Mouse (Mus musculus): ENCODE results near the gene Itpripl2. TPM values are rescaled to one million over a fixed set of nuclear protein-coding genes. Genes with fewer than 3 reads are reported as not detected.

Itpripl2 gene
- polyA plus RNA-seq, 1 experiment from 2014 or later, result 14.5 TPM

DNA sequence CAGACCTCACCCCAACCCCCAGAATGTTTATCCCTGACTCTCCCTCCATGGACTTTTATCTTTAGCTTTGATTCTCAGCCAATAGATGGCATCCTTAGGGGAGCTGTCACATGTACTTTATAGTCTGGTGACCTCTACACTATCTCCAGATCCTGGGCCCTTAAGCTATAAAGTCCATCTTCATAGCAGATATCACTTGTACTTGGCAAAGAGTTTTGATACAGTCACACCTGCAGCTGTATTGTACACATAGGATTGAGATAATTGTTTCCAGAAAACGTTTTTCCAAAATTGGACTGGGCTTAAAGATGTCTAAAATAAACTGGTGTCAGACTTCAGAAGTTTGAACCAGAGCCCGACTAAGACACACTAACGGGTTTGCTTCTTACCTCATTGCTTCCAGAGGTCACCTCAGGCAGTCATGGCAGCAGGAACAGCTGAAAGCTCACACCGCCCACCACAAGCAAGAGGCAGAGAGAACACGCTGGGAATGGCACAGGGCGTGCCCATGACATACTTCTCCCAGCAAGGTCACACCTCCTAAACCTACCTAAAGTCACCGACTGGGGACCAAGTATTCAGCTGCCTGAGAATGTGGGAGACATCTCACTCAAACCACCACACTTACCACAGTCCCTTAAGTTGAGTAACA lies 8.1 kb upstream of the Itpripl2 start:
- H3K27ac ChIP-seq (ENCODE audit: low read length), result no peak overlapping the region
- TF ChIP-seq EP300 (IDR thresholded peaks at IDR 0.05) (no peak), CTCF (IDR thresholded peaks at IDR 0.05) (no peak)
- DNase-seq (ENCODE audit: low spot score), result no peak
- H3K4me3 ChIP-seq (ENCODE audit: low read depth, low read length), result no peak overlapping the region
- H3K4me2 ChIP-seq (replicated peaks; ENCODE audit: low read depth, low read length), result no peak overlapping the region
- no peak overlapping the region for H3K9ac ChIP-seq (replicated peaks; ENCODE audit: low read depth)
- no peaks in the 10 kb centered on the region for H3K36me3 ChIP-seq (ENCODE audit: insufficient read depth, low read length)
- WGBS, result 41% methylated on average over 7 of the region's 7 CpGs
- no peak for ATAC-seq
- no peaks in the 10 kb centered on the region for H3K4me1 ChIP-seq (ENCODE audit: insufficient read depth, low read depth, low read length)
- H3K27me3 ChIP-seq (replicated peaks; ENCODE audit: insufficient read depth, low read length), result no peaks in the 10 kb centered on the region
- no peaks in the 10 kb centered on the region for H3K9me3 ChIP-seq (ENCODE audit: low read length)

DNA sequence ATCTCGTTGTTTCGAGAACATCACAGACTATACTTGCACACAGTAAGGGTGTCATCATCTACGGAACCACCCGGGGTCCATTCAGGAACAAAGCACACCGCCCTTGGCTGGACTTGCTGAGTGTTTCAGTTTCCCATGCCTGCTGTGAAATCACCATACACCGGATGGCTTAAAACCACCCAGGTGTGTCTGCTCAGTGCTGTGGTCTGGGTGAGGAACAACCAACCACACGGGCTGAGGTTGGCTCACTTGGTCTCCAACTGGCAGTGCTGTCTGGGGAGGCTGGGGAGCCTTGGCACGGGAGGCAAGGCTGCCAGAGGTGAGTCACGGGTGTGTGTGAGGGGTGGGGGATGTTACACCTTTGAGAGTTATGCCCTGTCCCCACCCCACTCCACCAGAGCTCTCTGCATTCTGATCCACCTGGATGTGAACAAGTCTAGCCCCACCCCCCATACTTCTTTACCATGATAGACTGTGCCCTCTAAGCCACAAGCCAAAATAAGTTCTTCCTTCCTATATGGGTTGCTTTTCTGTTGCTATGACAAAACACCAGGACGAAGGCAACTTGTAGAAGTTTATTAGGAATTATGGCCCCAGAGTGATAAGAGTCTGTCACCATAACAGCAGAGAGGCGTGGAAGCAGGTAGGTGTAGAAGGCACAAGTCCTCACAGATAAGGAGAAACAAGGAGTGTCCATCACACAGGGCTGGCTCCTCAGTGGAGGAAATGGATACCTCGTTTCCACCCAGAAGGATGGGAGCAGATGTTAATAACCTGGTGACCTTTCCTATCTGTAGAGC lies 7.4 kb upstream of the Itpripl2 start:
- DNase-seq (ENCODE audit: low spot score), result peak; percentile 37
- Histone ChIP-seq H3K36me3 (ENCODE audit: insufficient read depth, low read length) (no peaks in the 10 kb centered on the region), H3K9ac (replicated peaks; ENCODE audit: low read depth) (no peak overlapping the region), H3K27ac (ENCODE audit: low read length) (no peak overlapping the region), H3K4me3 (ENCODE audit: low read depth, low read length) (no peak overlapping the region), H3K27me3 (replicated peaks; ENCODE audit: insufficient read depth, low read length) (no peaks in the 10 kb centered on the region), H3K4me1 (ENCODE audit: insufficient read depth, low read depth, low read length) (no peaks in the 10 kb centered on the region), H3K9me3 (ENCODE audit: low read length) (no peaks in the 10 kb centered on the region), H3K4me2 (replicated peaks; ENCODE audit: low read depth, low read length) (no peak overlapping the region)
- ATAC-seq, result peak; percentile 76
- TF ChIP-seq EP300 (IDR thresholded peaks at IDR 0.05), result 0 out of 2 replicates have a peak, but pooled peaks have one; percentile 37
- TF ChIP-seq CTCF (IDR thresholded peaks at IDR 0.05), result no peak
- 70% methylated on average over 12 of the region's 12 CpGs for WGBS

DNA sequence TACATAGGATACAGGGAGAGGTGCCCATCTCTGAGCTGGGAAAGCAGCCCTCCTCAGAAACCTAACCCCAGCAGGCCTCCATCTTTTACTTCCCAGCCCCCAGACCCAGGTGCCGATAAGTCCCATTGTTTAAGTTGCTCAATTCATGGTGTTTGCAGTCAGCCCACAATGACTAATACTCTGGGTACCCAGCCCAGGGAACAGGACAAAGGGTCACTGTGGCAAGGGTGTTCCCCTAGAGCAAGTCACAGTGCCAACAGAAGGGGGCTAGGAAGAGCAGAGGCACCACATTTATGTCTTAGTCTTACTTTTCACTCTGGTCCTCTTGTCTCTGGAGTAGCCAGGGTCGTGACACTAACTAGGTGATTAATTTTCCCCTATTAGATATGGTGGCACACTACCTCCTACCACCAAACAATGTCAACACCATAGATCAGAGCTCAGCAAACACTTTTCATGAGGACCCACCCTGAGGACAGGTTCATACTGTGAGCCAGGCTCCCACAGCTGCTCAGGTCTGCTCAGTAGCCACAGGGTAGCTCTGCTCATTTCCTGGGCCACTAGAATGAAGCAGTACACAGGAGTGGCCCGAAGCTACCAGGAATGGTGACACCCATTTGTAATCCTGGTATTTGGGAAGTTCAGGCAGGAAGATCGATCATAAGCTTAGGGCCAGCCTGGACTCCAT lies 3.3 kb upstream of the Itpripl2 start:
- WGBS, result 63% methylated on average over 4 of the region's 4 CpGs
- Histone ChIP-seq H3K36me3 (ENCODE audit: insufficient read depth, low read length) (no peaks in the 10 kb centered on the region), H3K9me3 (ENCODE audit: low read length) (no peaks in the 10 kb centered on the region), H3K4me1 (ENCODE audit: insufficient read depth, low read depth, low read length) (peaks cover 8% of the 10 kb centered on the region; the same call in 1 of the 2 replicates), H3K9ac (replicated peaks; ENCODE audit: low read depth) (no peak overlapping the region), H3K4me2 (replicated peaks; ENCODE audit: low read depth, low read length) (no peak overlapping the region), H3K27ac (ENCODE audit: low read length) (peak overlapping the region; percentile 57; the same call in 1 of the 2 replicates), H3K27me3 (replicated peaks; ENCODE audit: insufficient read depth, low read length) (no peaks in the 10 kb centered on the region), H3K4me3 (ENCODE audit: low read depth, low read length) (no peak overlapping the region)
- ATAC-seq (no peak), DNase-seq (ENCODE audit: low spot score) (peak; percentile 30)
- TF ChIP-seq CTCF (IDR thresholded peaks at IDR 0.05) (no peak), EP300 (IDR thresholded peaks at IDR 0.05) (0 out of 2 replicates have a peak, but pooled peaks have one; percentile 17)

DNA sequence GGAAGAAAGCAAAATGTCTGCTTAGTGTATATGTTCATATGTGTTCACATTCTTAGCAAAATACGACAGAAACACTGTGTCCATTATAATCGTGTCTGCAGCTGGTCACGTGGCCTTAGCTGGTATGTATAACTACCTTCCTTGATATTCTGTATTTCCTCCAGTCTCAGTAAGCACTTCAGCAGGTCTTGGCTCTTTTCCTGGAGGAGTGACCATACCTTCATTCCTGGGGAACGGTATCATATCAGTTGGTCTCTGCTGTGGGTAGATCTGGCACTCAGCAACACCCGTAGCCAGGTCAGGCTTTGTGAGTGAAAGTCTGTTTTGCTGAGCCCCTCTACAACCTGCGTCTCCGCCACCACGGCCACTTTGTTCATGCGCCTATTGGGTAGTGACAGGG lies 2.1 kb upstream of the Itpripl2 start:
- Histone ChIP-seq H3K4me3 (ENCODE audit: low read depth, low read length) (no peak overlapping the region), H3K4me1 (ENCODE audit: insufficient read depth, low read depth, low read length) (peaks cover 14% of the 10 kb centered on the region), H3K4me2 (replicated peaks; ENCODE audit: low read depth, low read length) (no peak overlapping the region), H3K27me3 (replicated peaks; ENCODE audit: insufficient read depth, low read length) (no peaks in the 10 kb centered on the region), H3K9ac (replicated peaks; ENCODE audit: low read depth) (no peak overlapping the region), H3K36me3 (ENCODE audit: insufficient read depth, low read length) (no peaks in the 10 kb centered on the region; the same call in 1 of the 2 replicates), H3K9me3 (ENCODE audit: low read length) (no peaks in the 10 kb centered on the region), H3K27ac (ENCODE audit: low read length) (peak overlapping the region; percentile 57)
- ATAC-seq (peak; percentile 47), DNase-seq (ENCODE audit: low spot score) (peak; percentile 77)
- TF ChIP-seq EP300 (IDR thresholded peaks at IDR 0.05), result peak; percentile 71
- TF ChIP-seq CTCF (IDR thresholded peaks at IDR 0.05), result no peak
- 57% methylated on average over 9 of the region's 9 CpGs for WGBS

DNA sequence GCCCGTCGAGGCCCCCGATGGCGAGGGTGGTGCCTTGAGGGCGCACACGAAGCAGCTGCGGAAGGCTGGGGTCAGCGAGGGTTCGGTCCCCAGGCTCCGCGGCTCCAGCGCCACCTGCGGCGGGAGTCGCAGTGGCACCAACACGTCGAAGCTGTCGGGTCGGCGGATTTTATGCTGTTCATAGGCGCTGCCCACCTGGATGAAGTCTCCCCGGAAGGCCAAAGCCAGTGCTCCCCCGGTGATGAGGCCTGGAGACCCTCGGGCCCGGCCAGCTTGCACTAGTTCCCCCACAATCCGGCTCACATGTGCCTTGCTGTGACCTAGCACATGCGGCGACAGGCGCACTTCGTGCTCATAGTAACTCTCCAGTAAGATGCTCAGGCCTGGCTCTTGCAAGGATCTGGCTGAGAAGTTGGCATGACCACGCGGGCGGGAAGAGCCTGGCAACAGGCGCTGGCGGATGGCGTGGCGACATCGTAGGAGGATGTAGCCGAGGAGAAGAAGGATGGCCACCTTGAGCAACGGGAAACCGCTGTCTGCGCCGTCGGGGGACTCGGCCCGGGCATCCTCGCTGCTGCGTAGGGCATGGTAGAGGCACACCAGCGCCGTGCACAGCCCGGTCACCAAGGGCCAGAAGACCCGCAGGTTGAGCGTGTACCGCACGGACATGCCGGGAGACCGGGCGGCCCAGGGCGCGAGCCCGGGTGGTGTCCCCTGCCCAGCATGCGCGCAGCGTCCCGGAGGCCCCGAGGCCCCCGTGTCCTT lies 927 bp downstream of the Itpripl2 start:
- H3K4me3 ChIP-seq (ENCODE audit: low read depth, low read length), result peak overlapping the region; percentile 70
- no peaks in the 10 kb centered on the region for H3K27me3 ChIP-seq (replicated peaks; ENCODE audit: insufficient read depth, low read length)
- no peaks in the 10 kb centered on the region; the same call in 1 of the 2 replicates for H3K36me3 ChIP-seq (ENCODE audit: insufficient read depth, low read length)
- ATAC-seq (peak; percentile 4; the same call in 1 of the 2 replicates), DNase-seq (ENCODE audit: low spot score) (peak; percentile 68)
- H3K4me2 ChIP-seq (replicated peaks; ENCODE audit: low read depth, low read length), result peak overlapping the region; percentile 83
- WGBS, result 6% methylated on average over 62 of the region's 67 CpGs
- peaks cover 27% of the 10 kb centered on the region for H3K4me1 ChIP-seq (ENCODE audit: insufficient read depth, low read depth, low read length)
- TF ChIP-seq CTCF (IDR thresholded peaks at IDR 0.05) (peak; percentile 68), EP300 (IDR thresholded peaks at IDR 0.05) (no peak)
- H3K27ac ChIP-seq (ENCODE audit: low read length), result peak overlapping the region; percentile 97
- H3K9me3 ChIP-seq (ENCODE audit: low read length), result no peaks in the 10 kb centered on the region
- peak overlapping the region; percentile 99 for H3K9ac ChIP-seq (replicated peaks; ENCODE audit: low read depth)

Measured in lung, postnatal 0 days (tissue).